Mouse (Mus musculus) midbrain, postnatal 0 days (tissue): ENCODE data around the gene Robo1. TPM values are rescaled to one million over a fixed set of nuclear protein-coding genes. Genes with fewer than 3 reads are reported as not detected.

ENCODE experiments used
- ATAC-seq: fragments of 200-750 bp; cut with Nextera tagmentation; 2 replicates; pipeline ENCODE4 v1.8.0; 2017; ENCODE audit warnings: moderate number of reproducible peaks, mild to moderate bottlenecking, moderate TSS enrichment, moderate library complexity; ENCODE audit not compliant: low FRiP score
- DNase-seq: peaks from one replicate; pipeline ENCODE4 v3.0.0-alpha.2; 2015; ENCODE audit warnings: low spot score
- H3K27ac ChIP-seq: fragments of 300-500 bp; sonication (generic); 2 replicates; pipeline ENCODE4 v1.5.1; 2014; ENCODE audit warnings: low read depth, mild to moderate bottlenecking, low read length, mixed read lengths
- H3K27me3 ChIP-seq: fragments of 300-500 bp; sonication (generic); 2 replicates; pipeline ENCODE4 v1.6.1; 2014; ENCODE audit warnings: low read length, control low read depth, mixed read lengths; ENCODE audit not compliant: insufficient read depth
- H3K36me3 ChIP-seq: fragments of 300-500 bp; sonication (generic); 2 replicates; pipeline ENCODE4 v1.6.1; 2014; ENCODE audit warnings: low read length, control low read depth, mixed read lengths; ENCODE audit not compliant: insufficient read depth
- H3K4me1 ChIP-seq: fragments of 300-500 bp; sonication (generic); 2 replicates; pipeline ENCODE4 v1.6.1; 2014; ENCODE audit warnings: mild to moderate bottlenecking, control low read depth, antibody characterized with exemption, low read length, mixed read lengths; ENCODE audit not compliant: insufficient read depth
- H3K4me2 ChIP-seq: fragments of 300-500 bp; sonication (generic); 2 replicates; pipeline ENCODE4 v1.6.1; 2014; ENCODE audit warnings: low read depth, mild to moderate bottlenecking, low read length, mixed read lengths; ENCODE audit not compliant: poor library complexity, severe bottlenecking
- H3K4me3 ChIP-seq: fragments of 300-500 bp; sonication (generic); 2 replicates; pipeline ENCODE4 v1.5.1; 2014; ENCODE audit warnings: low read depth, mild to moderate bottlenecking, low read length, moderate library complexity
- H3K9ac ChIP-seq: fragments of 300-500 bp; sonication (generic); replicated peaks from 2 replicates; pipeline ENCODE4 v1.6.1; 2014; ENCODE audit warnings: mild to moderate bottlenecking, low read length, moderate library complexity, mixed read lengths; ENCODE audit not compliant: poor library complexity, severe bottlenecking
- H3K9me3 ChIP-seq: fragments of 300-500 bp; sonication (generic); 2 replicates; pipeline ENCODE4 v1.6.1; 2016; ENCODE audit warnings: low read length, control low read depth
- CTCF ChIP-seq: IDR thresholded peaks from 2 replicates; pipeline ENCODE4 v1.5.1; 2016; ENCODE audit warnings: antibody characterized with exemption, mild to moderate bottlenecking
- WGBS: fragments of 180-500 bp; shearing (Covaris S2); extraction: QIAGEN DNeasy Blood & Tissue Kit; methylation state at CpG from one replicate; pipeline ENCODE4 v1.1.7; 2014; 5-methylcytosine and 5-hydroxymethylcytosine counted together
- polyA plus RNA-seq: library from polyadenylated mRNA; unstranded; fragments of >200 nt; fragmentation: Nextera tagmentation; extraction: Ambion mirVana; gene quantifications from 2 replicates; pipeline ENCODE4 v1.2.1, GENCODE M21; 2015
- total RNA-seq: library from RNA; depleted of rRNA; stranded (reverse); fragments of >200 nt; gene quantifications from 2 replicates; pipeline ENCODE4 v1.2.3, GENCODE M21; 2014

The Robo1 gene
- total and polyA plus RNA-seq, 2 experiments from 2014 or later = 31.4 to 96.1 TPM

DNA sequence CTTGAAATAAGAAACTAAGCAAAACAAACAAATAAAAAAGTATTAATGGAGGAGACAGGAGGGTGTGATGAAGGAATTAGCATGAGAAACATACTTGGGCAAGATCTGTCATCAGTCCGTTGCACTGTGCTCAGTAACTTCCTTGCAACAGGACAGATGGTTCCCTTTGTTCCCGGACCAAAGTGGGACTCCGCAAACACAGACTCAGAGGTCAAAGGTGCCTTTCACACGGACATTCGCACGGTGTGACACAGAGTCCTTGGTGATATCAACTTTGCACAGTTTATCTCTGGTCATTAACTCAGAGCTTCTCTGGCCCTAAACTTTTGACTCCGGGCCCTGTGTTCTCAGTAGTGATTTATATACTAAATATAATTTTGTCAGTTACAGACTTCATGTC, 730.4 kb downstream of the Robo1 start:
- H3K4me3 ChIP-seq = no peak overlapping the region
- H3K4me2 ChIP-seq = no peak overlapping the region
- no peaks in the 10 kb centered on the region for H3K4me1 ChIP-seq
- no peak for TF ChIP-seq CTCF
- H3K9me3 ChIP-seq = no peaks in the 10 kb centered on the region
- no peaks in the 10 kb centered on the region for H3K36me3 ChIP-seq
- no peak overlapping the region for H3K9ac ChIP-seq
- H3K27me3 ChIP-seq = no peaks in the 10 kb centered on the region
- H3K27ac ChIP-seq = no peak overlapping the region
- 57% methylated on average over 7 of the region's 7 CpGs for WGBS
- no peak for DNase-seq
- no peak for ATAC-seq

DNA sequence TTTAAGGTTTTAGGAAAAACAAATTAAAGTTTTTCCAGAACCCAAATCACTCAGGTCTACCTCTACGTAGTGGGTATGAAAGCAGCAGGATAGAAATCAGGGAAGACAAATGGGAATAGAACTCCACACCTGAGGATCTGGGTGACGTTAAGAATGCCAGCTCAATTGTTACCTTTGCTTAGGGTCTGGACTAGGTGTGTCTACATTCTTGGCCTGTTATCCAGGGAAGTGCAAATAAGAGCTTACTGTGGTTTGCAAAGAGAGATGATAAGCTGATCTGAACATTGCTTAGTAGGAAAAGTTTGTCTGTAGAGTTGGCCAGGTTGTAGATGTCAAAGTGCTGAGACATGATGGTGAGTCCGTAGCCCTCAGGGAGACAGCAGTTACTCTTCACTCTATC, 754.4 kb downstream of the Robo1 start:
- H3K27ac ChIP-seq = no peak overlapping the region
- no peaks in the 10 kb centered on the region for H3K27me3 ChIP-seq
- H3K9me3 ChIP-seq = no peaks in the 10 kb centered on the region
- H3K9ac ChIP-seq = no peak overlapping the region
- H3K4me2 ChIP-seq = no peak overlapping the region
- DNase-seq = no peak
- WGBS = 99% methylated on average over 3 of the region's 3 CpGs
- TF ChIP-seq CTCF = no peak
- ATAC-seq = no peak
- H3K4me1 ChIP-seq = no peaks in the 10 kb centered on the region
- H3K36me3 ChIP-seq = no peaks in the 10 kb centered on the region
- H3K4me3 ChIP-seq = no peak overlapping the region

DNA sequence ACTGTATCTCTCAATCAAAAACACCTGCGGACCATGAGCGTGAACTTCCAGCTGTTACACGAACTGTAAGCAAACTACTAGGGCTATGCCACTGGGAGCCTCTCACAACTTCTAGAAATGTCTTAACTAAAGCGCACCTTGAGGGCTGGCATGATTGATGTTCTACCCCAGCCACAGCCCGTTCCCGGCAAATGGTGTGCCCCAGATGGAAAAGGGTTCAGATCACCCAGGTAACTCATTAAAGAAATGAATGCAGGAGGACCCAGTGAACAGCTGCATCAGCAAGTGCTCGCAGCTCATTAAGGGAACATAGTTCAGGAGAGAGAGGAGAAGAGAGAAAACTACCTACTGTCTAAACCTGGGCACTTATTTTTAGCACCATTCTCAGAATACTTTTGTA, 759.7 kb downstream of the Robo1 start:
- DNase-seq = no peak
- Histone ChIP-seq H3K9ac (no peak overlapping the region), H3K36me3 (no peaks in the 10 kb centered on the region), H3K27ac (no peak overlapping the region), H3K4me3 (no peak overlapping the region), H3K27me3 (no peaks in the 10 kb centered on the region), H3K9me3 (no peaks in the 10 kb centered on the region), H3K4me1 (no peaks in the 10 kb centered on the region), H3K4me2 (no peak overlapping the region)
- no peak for TF ChIP-seq CTCF
- ATAC-seq = no peak
- 84% methylated on average over 7 of the region's 7 CpGs for WGBS

DNA sequence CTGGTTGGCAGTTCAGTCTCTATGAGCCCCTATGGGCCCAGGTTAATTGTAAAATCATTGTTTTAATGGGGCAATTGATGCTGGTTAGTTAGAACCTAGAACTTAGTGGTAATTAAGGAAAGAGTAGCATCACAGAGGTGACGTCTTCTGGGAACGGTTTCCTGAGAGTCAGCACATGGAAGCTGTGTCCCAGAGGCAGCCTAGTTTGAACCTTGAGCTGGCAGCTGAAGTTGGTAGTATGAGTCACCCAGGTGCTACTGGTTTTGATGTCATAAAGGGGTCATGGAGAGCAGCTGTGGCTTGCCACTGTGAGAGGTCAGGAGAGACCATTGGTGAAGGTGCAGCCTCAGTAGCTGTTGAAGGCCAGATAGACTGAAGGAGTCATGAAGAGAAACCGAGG, 763.9 kb downstream of the Robo1 start:
- 98% methylated on average over 3 of the region's 3 CpGs for WGBS
- no peak for TF ChIP-seq CTCF
- DNase-seq = no peak
- H3K27ac ChIP-seq = no peak overlapping the region
- H3K27me3 ChIP-seq = no peaks in the 10 kb centered on the region
- no peaks in the 10 kb centered on the region for H3K36me3 ChIP-seq
- no peak overlapping the region for H3K4me3 ChIP-seq
- no peak overlapping the region for H3K4me2 ChIP-seq
- no peaks in the 10 kb centered on the region for H3K4me1 ChIP-seq
- no peak overlapping the region for H3K9ac ChIP-seq
- no peaks in the 10 kb centered on the region for H3K9me3 ChIP-seq
- ATAC-seq = no peak

DNA sequence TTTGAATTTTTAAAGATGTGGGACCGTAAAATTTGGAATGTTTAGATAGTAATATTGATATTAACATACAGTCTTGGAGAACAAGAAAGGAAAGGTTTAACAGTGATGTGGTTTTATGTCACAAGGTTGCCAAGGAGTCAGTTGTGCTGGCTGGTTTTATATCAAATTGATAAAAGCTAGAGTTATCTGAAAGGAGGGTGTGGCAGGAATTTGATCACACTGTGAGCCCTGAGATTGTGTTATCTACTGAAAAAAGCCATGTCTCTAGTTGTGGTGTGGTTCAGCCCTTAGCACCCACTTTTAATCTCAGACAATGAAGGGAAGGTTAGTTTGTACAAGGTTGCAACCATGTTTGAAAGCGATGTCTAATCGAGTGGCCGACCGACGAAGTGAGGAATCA, 764.8 kb downstream of the Robo1 start:
- H3K4me1 ChIP-seq = no peaks in the 10 kb centered on the region
- no peak overlapping the region for H3K9ac ChIP-seq
- H3K27me3 ChIP-seq = no peaks in the 10 kb centered on the region
- H3K4me2 ChIP-seq = no peak overlapping the region
- no peak overlapping the region for H3K4me3 ChIP-seq
- 97% methylated on average over 6 of the region's 6 CpGs for WGBS
- no peaks in the 10 kb centered on the region for H3K36me3 ChIP-seq
- no peak overlapping the region for H3K27ac ChIP-seq
- DNase-seq (no peak), ATAC-seq (no peak)
- no peaks in the 10 kb centered on the region for H3K9me3 ChIP-seq
- TF ChIP-seq CTCF = no peak

DNA sequence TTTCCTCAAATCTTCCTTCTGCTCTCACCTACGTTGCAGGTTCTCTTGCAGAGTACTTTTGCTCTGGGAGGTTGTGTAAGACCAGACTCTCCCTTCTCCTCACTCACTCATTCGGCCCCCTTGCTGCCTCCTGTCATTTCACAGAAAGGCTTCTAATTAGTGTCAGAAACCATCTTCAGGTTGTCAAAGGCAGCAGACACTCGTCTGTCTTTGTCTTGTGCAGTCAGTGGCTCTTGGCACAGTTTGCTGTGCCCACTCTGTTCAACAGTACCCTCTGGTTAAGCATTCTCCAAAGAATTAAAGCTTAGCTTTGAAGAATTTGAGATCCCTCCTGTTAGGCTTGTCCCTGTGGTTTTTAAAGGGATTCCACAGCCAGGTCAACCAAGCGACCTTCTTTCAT, 774.3 kb downstream of the Robo1 start:
- no peaks in the 10 kb centered on the region for H3K36me3 ChIP-seq
- H3K9ac ChIP-seq = no peak overlapping the region
- no peak overlapping the region for H3K27ac ChIP-seq
- H3K9me3 ChIP-seq = no peaks in the 10 kb centered on the region
- DNase-seq (no peak), ATAC-seq (no peak)
- 68% methylated on average over 4 of the region's 4 CpGs for WGBS
- H3K4me3 ChIP-seq = no peak overlapping the region
- no peak for TF ChIP-seq CTCF
- no peaks in the 10 kb centered on the region for H3K4me1 ChIP-seq
- H3K27me3 ChIP-seq = no peaks in the 10 kb centered on the region
- H3K4me2 ChIP-seq = no peak overlapping the region

DNA sequence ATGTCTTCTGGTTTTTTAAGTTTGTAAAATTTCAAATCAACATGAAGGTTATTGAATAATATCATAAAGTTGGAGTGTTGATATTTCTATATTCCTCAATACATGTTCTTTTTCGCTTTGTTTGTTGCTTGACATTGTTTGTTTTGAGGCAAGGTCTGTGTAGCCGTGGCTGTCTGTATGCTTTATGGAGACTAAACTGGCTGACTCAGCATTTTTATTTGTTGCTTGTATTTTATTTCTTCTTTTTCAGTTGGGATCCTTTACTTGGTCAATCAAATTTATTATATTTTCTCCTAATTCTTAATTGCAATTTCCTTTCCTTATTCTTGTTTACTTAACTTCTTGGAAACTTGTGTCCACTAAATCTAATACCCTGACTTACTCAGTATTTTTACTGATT, 775.0 kb downstream of the Robo1 start:
- H3K27ac ChIP-seq = no peak overlapping the region
- no peak overlapping the region for H3K9ac ChIP-seq
- DNase-seq (no peak), ATAC-seq (no peak)
- H3K36me3 ChIP-seq = no peaks in the 10 kb centered on the region
- H3K4me1 ChIP-seq = no peaks in the 10 kb centered on the region
- no peak for TF ChIP-seq CTCF
- WGBS = 85% methylated on average over 2 of the region's 2 CpGs
- no peak overlapping the region for H3K4me2 ChIP-seq
- no peaks in the 10 kb centered on the region for H3K9me3 ChIP-seq
- H3K4me3 ChIP-seq = no peak overlapping the region
- H3K27me3 ChIP-seq = no peaks in the 10 kb centered on the region
